ENCODE assay signal across 22 mouse cellular contexts in the genomic region with DNA sequence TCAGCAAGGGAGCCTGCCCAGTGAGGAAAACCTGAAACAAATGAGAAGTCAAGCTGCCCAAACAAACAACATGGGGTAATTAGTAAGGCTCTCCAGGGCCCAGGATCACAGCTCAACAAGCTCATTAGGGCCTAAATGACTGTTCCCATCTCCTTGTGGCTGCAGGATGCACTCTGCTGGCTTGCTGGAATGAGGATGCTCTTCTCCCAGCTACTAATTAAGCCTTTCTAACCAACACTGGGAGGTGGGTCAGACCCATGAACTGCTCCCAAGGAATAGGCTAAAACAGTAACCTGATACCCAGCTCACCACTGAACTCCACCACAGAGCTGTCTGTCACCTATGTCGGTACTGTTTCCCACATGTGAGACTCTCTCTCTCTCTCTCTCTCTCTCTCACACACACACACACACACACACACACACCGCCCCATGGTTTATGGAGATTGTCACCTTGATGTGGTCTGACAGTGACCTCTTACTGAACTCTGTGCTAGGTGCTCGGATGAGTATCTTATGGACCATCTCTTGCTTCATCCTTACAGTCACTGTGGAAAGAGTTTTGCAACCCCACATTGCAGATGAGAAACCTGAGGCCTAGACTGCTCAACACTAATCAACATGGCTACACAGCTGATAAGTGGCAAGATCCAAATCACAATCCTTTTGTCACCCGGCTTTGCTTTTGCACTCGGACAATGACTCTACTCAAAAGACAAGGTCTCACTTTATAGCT. TPM values are rescaled to one million over a fixed set of nuclear protein-coding genes. Genes with fewer than 3 reads are reported as not detected.
DNase-seq lines count a peak whose midpoint lies in the region; ATAC-seq lines count a peak whose summit lies in the region.
"Had no signal": no experiment of that assay in that cellular context is flagged by ENCODE, and none has a peak within 500 bp of the region (broad histone marks: within the 10 kb centered on the region; RNA-seq: fewer than 3 reads in every experiment).

No protein-coding gene starts in this region.

- no peak overlapping the region for H3K9ac ChIP-seq in embryonic facial prominence, embryonic 11.5 days (replicated peaks; ENCODE audit: low read length)
- no peak overlapping the region for H3K9ac ChIP-seq in kidney, embryonic 16.5 days (replicated peaks; ENCODE audit: low read length)
- H3K9ac ChIP-seq: embryonic facial prominence, embryonic 15.5 days; forebrain, embryonic 12.5 days; liver, embryonic 14.5 days; lung, embryonic 15.5 days; midbrain, embryonic 13.5 days; neural tube, embryonic 12.5 days had no signal

- H3K36me3 ChIP-seq in embryonic facial prominence, embryonic 11.5 days (replicated peaks; ENCODE audit: control insufficient read depth, insufficient read depth, low read depth, low read length): no peaks in the 10 kb centered on the region
- no peaks in the 10 kb centered on the region for H3K36me3 ChIP-seq in embryonic facial prominence, embryonic 10.5 days (replicated peaks)
- H3K36me3 ChIP-seq in kidney, embryonic 16.5 days (ENCODE audit: insufficient read depth, low read length): no peaks in the 10 kb centered on the region
- H3K36me3 ChIP-seq: embryonic facial prominence, embryonic 15.5 days; forebrain, embryonic 12.5 days; hindbrain, embryonic 10.5 days; lung, embryonic 15.5 days; midbrain, embryonic 13.5 days; neural tube, embryonic 12.5 days had no signal

- ATAC-seq in embryonic facial prominence, embryonic 11.5 days (replicated peaks; ENCODE audit: insufficient number of reproducible peaks, low FRiP score, low TSS enrichment, low read depth): peak; percentile 75; the same call in 1 of the 2 replicates
- ATAC-seq in kidney, embryonic 16.5 days (ENCODE audit: low FRiP score, low TSS enrichment): peak; percentile 93
- ATAC-seq in megakaryocyte-erythroid progenitor cell, adult 5-6 weeks (replicated peaks; ENCODE audit: low FRiP score, low TSS enrichment, poor library complexity, severe bottlenecking): no peak
- ATAC-seq: hindbrain, postnatal 0 days; midbrain, embryonic 13.5 days had no signal

- H3K27me3 ChIP-seq in embryonic facial prominence, embryonic 11.5 days (ENCODE audit: control insufficient read depth, insufficient read depth, low read length): no peaks in the 10 kb centered on the region
- no peaks in the 10 kb centered on the region for H3K27me3 ChIP-seq in embryonic facial prominence, embryonic 10.5 days (replicated peaks; ENCODE audit: low read depth, poor library complexity, severe bottlenecking)
- peaks cover 4% of the 10 kb centered on the region for H3K27me3 ChIP-seq in kidney, embryonic 16.5 days (ENCODE audit: insufficient read depth, low read length)
- H3K27me3 ChIP-seq: CH12.LX; embryonic facial prominence, embryonic 15.5 days; lung, embryonic 15.5 days; midbrain, embryonic 13.5 days; neural tube, embryonic 12.5 days had no signal

- no peak overlapping the region for H3K4me2 ChIP-seq in embryonic facial prominence, embryonic 11.5 days (ENCODE audit: low read depth, low read length)
- H3K4me2 ChIP-seq in kidney, embryonic 16.5 days (replicated peaks; ENCODE audit: low read depth, low read length): no peak overlapping the region
- H3K4me2 ChIP-seq: embryonic facial prominence, embryonic 15.5 days; forebrain, embryonic 12.5 days; lung, embryonic 15.5 days; midbrain, embryonic 13.5 days; neural tube, embryonic 12.5 days had no signal

- H3K27ac ChIP-seq in embryonic facial prominence, embryonic 11.5 days (replicated peaks; ENCODE audit: low read depth, low read length): no peak overlapping the region
- H3K27ac ChIP-seq in embryonic facial prominence, embryonic 10.5 days (replicated peaks): no peak overlapping the region
- no peak overlapping the region for H3K27ac ChIP-seq in kidney, embryonic 16.5 days (ENCODE audit: low read length)
- H3K27ac ChIP-seq: embryonic facial prominence, embryonic 15.5 days; forebrain, embryonic 12.5 days; heart, adult 2 months; hindbrain, embryonic 10.5 days; hindbrain, postnatal 0 days; liver, embryonic 14.5 days; lung, embryonic 15.5 days; macrophage; midbrain, embryonic 13.5 days; neural tube, embryonic 12.5 days had no signal

- no peaks in the 10 kb centered on the region for H3K9me3 ChIP-seq in embryonic facial prominence, embryonic 11.5 days (replicated peaks; ENCODE audit: control insufficient read depth, low read length)
- H3K9me3 ChIP-seq in embryonic facial prominence, embryonic 10.5 days: no peaks in the 10 kb centered on the region
- H3K9me3 ChIP-seq in kidney, embryonic 16.5 days (ENCODE audit: low read length): no peaks in the 10 kb centered on the region
- H3K9me3 ChIP-seq: embryonic facial prominence, embryonic 15.5 days; forebrain, embryonic 12.5 days; hindbrain, embryonic 10.5 days; lung, embryonic 15.5 days; midbrain, embryonic 13.5 days; neural tube, embryonic 12.5 days had no signal

- H3K4me1 ChIP-seq in embryonic facial prominence, embryonic 11.5 days (ENCODE audit: control insufficient read depth, insufficient read depth, low read length): no peaks in the 10 kb centered on the region
- peaks cover 11% of the 10 kb centered on the region for H3K4me1 ChIP-seq in embryonic facial prominence, embryonic 10.5 days
- peaks cover 7% of the 10 kb centered on the region; the same call in 1 of the 2 replicates for H3K4me1 ChIP-seq in kidney, embryonic 16.5 days (ENCODE audit: insufficient read depth, low read length)
- H3K4me1 ChIP-seq: embryonic facial prominence, embryonic 15.5 days; forebrain, embryonic 12.5 days; lung, embryonic 15.5 days; midbrain, embryonic 13.5 days; neural tube, embryonic 12.5 days had no signal

- no peak for DNase-seq in embryonic facial prominence, embryonic 11.5 days (ENCODE audit: low spot score)
- no peak for DNase-seq in embryonic facial prominence, embryonic 10.5 days (ENCODE audit: low spot score)
- no peak for DNase-seq in kidney, adult 18-20 months
- DNase-seq in forelimb bud, embryonic 11.5 days (ENCODE audit: low read depth, low spot score): peak; percentile 33
- DNase-seq in right cerebral cortex, postnatal 14 days: no peak
- DNase-seq: cerebellum, adult 9-10 months; gastrocnemius, postnatal 10 days; heart, adult 2 months; spleen, adult 18-20 months; thymus, postnatal 25 days had no signal

- WGBS in embryonic facial prominence, embryonic 11.5 days: 60% methylated on average over 5 of the region's 5 CpGs
- WGBS in embryonic facial prominence, embryonic 10.5 days: 63% methylated on average over 5 of the region's 5 CpGs
- 58% methylated on average over 5 of the region's 5 CpGs for WGBS in kidney, embryonic 16.5 days

- no peak overlapping the region for H3K4me3 ChIP-seq in embryonic facial prominence, embryonic 11.5 days (ENCODE audit: low read depth, low read length)
- H3K4me3 ChIP-seq in embryonic facial prominence, embryonic 10.5 days: no peak overlapping the region
- H3K4me3 ChIP-seq in kidney, embryonic 16.5 days (ENCODE audit: low read length): no peak overlapping the region
- H3K4me3 ChIP-seq: embryonic facial prominence, embryonic 15.5 days; forebrain, embryonic 12.5 days; heart, adult 2 months; hindbrain, embryonic 10.5 days; lung, embryonic 15.5 days; midbrain, embryonic 13.5 days; neural tube, embryonic 12.5 days had no signal

RNA-seq across cellular contexts. Expression of a gene that starts 18.5 kb away (rescaled TPM):
- 38.8 and 38.9 TPM in 2 replicates for polyA plus RNA-seq in embryonic facial prominence, embryonic 11.5 days (2014; fragmentation: Nextera tagmentation; extraction: Ambion mirVana)
- 28.7 and 30.2 TPM in 2 replicates for polyA plus RNA-seq in embryonic facial prominence, embryonic 10.5 days (2016; fragmentation: Nextera tagmentation; extraction: Ambion mirVana)
- polyA plus RNA-seq in kidney, embryonic 16.5 days (2015; fragmentation: Nextera tagmentation; extraction: Ambion mirVana): 29.1 and 33.3 TPM in 2 replicates
- total RNA-seq in megakaryocyte-erythroid progenitor cell, adult 5-6 weeks (2014; fragmentation: Nextera tagmentation): 5.6 and 13.5 TPM in 2 replicates
- 1.4 and 3.9 TPM in 2 replicates for total RNA-seq in megakaryocyte-erythroid progenitor cell, adult 5-6 weeks (2017)
